Mouse (Mus musculus) retina, postnatal 7 days (tissue): ENCODE data around the gene Mtif2.

ENCODE experiments used
- DNase-seq: peaks from one replicate; pipeline ENCODE4 v3.0.0-alpha.2; 2012; ENCODE audit warnings: low read depth, low spot score

The Mtif2 gene

GRCm38 (mm10) chr11:29549425-29549778 lies 23.2 kb downstream of the Mtif2 start:
- no peak for DNase-seq

- DNase-seq, result no peak
These were observed 34.2 kb downstream of the Mtif2 start for GRCm38 (mm10) chr11:29560452-29560851.

GRCm38 (mm10) chr11:29560990-29561389 lies 34.8 kb downstream of the Mtif2 start:
- DNase-seq, result no peak

- no peak for DNase-seq
These were observed 37.2 kb downstream of the Mtif2 start for GRCm38 (mm10) chr11:29563406-29563805.

- DNase-seq, result no peak
These were observed 45.3 kb downstream of the Mtif2 start for GRCm38 (mm10) chr11:29571536-29571935.

- no peak for DNase-seq
These were observed 46.4 kb downstream of the Mtif2 start for GRCm38 (mm10) chr11:29572656-29573055.

- no peak for DNase-seq
These were observed 53.4 kb downstream of the Mtif2 start for GRCm38 (mm10) chr11:29579610-29580009.
